Mouse (Mus musculus) neural tube, embryonic 10.5 days (tissue): ENCODE measurements around the gene Hist1h2af.
A peak's percentile ranks its signal among the peaks of the same experiment; 100 is the strongest.
"Not testable (repeated sequence)": the region's sequence is repeated elsewhere in the genome, so short reads cannot be mapped to it uniquely, and the experiment has no call there.

Experiments used
- DNase-seq: peaks from one replicate; pipeline ENCODE4 v3.0.0-alpha.2; 2017; ENCODE audit warnings: low spot score; ENCODE audit errors: extremely low spot score

The Hist1h2af gene

GRCm38 (mm10) chr13:23535137-23536075 lies 1.7 kb downstream of the Hist1h2af start, which contains the start of gene Hist1h3g:
TSS of gene Hist1h3g (plus strand) at chr13:23535422.
- DNase-seq = peak; percentile 89

- DNase-seq = no peak
These were observed 2.5 kb downstream of the Hist1h2af start for GRCm38 (mm10) chr13:23536076-23536822.

DNA sequence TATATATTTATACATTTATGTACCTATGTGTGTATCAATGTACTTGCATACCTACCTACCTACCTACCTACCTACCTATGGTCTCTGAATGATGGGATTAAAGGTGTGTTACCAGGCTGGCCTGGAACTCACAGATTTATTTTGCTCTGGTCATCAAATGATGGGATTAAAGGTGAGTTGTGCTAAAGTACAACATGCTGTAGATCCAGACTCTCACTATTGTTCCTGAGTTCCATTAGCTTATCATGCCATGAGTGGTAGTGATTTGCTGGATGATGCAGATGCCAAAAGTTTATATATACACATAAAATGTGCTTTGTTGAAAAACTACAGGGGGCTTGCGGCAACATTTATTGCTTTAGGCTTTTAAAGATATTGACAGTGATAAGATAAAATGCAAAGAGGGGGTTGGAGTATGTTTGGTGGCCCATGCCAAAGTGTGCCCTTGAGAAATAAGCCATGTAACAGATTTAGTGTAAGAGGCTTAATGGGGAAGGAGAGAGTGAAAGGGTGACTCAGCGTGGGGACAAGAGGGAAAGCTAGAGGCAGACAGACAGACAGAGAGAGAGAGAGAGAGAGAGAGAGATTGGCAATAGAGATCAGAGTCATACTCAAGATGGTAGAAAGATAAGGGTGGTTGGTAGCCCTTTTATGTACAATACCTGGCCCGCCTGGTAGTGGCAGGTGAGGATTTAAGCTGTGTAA lies 3.5 kb downstream of the Hist1h2af start:
- no peak for DNase-seq

GRCm38 (mm10) chr13:23538249-23538648 lies 4.5 kb downstream of the Hist1h2af start:
- no peak for DNase-seq

DNA sequence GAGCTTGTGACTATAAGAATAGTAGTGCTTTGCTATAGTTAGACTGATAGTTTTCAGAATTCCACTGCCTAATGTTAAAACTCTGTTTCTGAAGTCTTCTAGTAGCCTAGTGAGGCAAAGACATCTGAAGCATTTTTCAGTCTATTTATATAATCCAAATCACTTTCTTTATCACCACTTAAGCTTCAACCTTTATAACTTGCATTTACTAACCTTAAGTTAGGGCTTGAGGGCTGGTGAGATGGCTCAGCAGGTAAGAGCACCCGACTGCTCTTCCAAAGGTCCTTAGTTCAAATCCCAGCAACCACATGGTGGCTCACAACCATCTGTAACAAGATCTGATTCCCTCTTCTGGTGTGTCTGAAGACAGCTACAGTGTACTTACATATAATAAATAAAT lies 6.1 kb downstream of the Hist1h2af start:
- not testable (repeated sequence) for DNase-seq

- no peak for DNase-seq
These were observed 7.8 kb downstream of the Hist1h2af start for GRCm38 (mm10) chr13:23541497-23541896.

DNA sequence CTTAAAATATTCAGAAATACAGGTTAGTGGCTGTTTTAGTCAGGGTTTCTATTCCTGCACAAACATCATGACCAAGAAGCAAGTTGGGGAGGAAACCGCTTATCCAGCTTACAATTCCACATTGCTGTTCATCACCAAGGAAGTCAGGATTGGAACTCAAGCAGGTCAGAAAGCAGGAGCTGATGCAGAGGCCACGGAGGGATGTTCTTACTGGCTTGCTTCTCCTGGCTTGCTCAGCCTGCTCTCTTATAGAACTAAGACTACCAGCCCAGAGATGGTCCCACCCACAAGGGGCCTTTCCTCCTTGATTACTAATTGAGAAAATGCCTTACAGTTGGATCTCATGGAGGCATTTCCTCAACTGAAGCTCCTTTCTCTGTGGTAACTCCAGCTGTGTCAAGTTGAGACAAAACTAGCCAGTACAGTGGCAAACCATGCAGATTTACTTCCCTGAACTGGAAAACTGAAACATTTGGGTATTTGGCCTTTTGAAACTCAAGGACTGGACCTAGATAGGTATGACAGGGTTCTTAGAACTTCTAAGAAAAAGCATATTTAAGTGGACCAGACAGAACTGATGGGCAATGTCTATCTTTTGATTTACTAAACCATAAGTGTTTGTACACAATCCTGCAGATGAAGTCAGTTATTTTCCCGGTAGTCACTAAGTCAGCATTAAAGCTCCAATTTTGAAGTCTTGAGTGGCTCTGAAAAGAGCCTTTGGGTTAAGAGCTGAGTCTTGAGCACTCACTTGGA lies 8.7 kb downstream of the Hist1h2af start:
- not testable (repeated sequence) for DNase-seq

DNA sequence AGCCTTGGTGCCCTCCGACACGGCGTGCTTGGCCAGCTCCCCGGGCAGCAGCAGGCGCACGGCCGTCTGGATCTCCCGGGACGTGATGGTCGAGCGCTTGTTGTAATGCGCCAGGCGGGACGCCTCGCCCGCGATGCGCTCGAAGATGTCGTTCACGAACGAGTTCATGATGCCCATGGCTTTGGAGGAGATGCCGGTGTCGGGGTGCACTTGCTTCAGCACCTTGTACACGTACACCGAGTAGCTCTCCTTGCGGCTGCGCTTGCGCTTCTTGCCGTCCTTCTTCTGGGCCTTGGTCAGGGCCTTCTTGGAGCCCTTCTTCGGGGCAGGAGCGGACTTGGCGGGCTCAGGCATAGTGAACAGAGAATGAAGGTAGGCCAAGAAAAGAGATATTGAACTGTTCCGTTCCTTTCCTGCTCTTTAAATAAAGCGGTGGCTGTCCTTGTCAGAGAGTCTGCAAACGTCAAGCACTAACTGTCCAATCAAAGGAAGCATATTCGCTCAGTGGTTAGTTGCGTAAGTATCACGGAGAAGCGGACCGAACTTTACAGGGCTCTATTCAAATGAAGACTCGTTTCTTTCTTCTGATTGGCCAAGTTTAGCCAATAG lies 9.4 kb downstream of the Hist1h2af start, which contains the start of gene Hist1h2bh:
Gene Hist1h2bh, minus strand, starts transcription at position 394 of the 609 bp plus-strand sequence.
- peak; percentile 83 for DNase-seq

GRCm38 (mm10) chr13:23543965-23544786 lies 10.5 kb downstream of the Hist1h2af start, which contains the start of gene Hist1h3f:
TSS of gene Hist1h3f (plus strand) at chr13:23544052.
- DNase-seq = no peak

GRCm38 (mm10) chr13:23544787-23545120 lies 11.0 kb downstream of the Hist1h2af start:
- not testable (repeated sequence) for DNase-seq

GRCm38 (mm10) chr13:23546694-23547093 lies 13.0 kb downstream of the Hist1h2af start:
- no peak for DNase-seq

DNA sequence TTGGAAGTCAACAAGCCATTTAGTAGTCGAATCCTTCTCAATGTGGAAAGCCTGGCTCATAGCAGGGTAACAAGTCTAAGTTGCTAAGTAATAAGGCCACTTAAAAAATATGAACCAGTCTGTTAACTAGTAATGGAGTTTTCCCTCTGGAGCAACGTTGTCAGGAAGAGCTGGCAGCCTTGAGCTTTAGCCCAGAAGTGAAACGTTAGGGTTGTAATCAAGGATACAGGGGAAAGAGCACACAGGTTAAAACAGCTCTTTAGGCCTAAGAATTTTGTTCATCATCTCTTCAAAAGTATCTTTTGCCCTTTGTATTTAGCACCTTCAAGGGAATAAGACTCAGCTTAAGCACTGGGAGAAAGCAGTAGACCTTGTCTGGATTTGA lies 17.0 kb downstream of the Hist1h2af start:
- no peak for DNase-seq

DNA sequence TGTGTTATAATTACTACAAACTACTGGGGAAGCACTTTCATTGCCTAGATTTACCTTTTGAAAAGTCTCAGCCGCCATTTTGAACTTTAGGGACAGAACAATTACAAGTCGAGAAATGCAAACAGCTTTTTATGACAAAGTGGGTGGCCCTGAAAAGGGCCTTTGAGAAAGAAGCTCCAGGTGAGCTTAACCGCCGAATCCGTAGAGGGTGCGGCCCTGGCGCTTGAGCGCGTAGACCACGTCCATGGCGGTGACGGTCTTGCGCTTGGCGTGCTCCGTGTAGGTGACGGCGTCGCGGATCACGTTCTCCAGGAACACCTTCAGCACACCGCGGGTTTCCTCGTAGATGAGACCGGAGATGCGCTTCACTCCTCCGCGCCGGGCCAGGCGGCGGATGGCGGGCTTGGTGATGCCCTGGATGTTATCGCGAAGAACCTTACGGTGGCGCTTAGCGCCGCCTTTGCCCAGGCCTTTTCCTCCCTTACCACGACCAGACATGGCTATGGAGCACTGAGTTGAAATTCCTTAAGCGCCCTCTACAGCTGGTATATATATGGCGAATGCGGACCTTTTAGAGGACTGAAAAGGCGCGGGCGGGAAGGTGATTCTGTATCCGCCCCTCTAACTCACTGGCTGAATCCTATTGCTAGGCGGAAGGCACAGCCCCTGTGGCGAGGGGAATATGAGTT lies 17.6 kb downstream of the Hist1h2af start, which contains the start of gene Hist1h4f:
Gene Hist1h4f, minus strand, starts transcription at position 503 of the 689 bp plus-strand sequence.
- peak; percentile 94 for DNase-seq

- no peak for DNase-seq
These were observed 18.5 kb downstream of the Hist1h2af start for GRCm38 (mm10) chr13:23551931-23552914.

DNA sequence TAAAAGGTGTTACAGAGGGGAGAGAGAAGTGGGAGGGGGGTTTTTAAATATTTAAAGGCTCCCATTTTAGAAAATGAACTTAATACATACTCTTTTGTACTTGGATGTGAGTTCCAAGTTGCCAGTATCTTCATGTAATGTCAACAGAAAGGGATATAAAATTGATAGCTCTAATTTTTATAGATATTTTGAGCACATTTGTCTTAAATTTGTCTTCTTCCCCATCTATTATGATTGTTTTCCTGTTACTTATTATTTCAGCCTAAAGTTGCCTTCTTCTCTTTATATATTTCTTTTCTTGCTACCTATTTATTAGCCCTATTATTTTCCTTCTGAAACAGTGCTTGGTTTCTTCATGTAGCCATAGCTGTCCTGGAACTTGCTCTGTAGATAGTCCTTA lies 19.3 kb downstream of the Hist1h2af start, which contains the start of gene Hist1h1d:
Gene Hist1h1d, plus strand, starts transcription at position 301 of the 400 bp plus-strand sequence.
- no peak for DNase-seq

DNA sequence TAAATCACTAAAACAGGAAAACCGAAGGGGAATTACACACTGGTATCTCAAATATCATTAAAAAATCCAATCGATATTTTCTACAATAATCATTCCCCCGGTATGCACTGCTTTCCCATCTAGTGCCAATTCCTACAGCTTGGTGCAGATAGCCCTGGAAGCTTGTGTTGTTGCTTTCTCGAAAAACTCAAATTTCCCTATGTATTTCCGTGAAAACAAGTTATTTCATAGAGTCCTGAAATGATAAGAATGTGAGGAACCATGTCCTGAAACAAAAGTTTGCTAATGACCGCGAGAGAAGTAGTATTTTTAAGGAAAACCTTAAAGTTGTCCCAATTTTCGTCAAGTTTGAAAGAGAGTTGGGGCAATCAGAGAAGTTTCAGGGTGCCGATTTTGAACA lies 20.7 kb downstream of the Hist1h2af start:
- DNase-seq = no peak
